Mouse (Mus musculus) thymus, postnatal 0 days (tissue): ENCODE data around the gene Txn1. TPM values are rescaled to one million over a fixed set of nuclear protein-coding genes. Genes with fewer than 3 reads are reported as not detected.

Source experiments
- DNase-seq: peaks from one replicate; pipeline ENCODE4 v3.0.0-alpha.2; 2015; ENCODE audit warnings: low spot score
- polyA plus RNA-seq: library from polyadenylated mRNA; unstranded; fragments of >200 nt; fragmentation: Nextera tagmentation; extraction: Ambion mirVana; gene quantifications from 2 replicates; pipeline ENCODE4 v1.2.1, GENCODE M21; 2015

Gene Txn1
- polyA plus RNA-seq, 1 experiment from 2014 or later, result 724 TPM

DNA sequence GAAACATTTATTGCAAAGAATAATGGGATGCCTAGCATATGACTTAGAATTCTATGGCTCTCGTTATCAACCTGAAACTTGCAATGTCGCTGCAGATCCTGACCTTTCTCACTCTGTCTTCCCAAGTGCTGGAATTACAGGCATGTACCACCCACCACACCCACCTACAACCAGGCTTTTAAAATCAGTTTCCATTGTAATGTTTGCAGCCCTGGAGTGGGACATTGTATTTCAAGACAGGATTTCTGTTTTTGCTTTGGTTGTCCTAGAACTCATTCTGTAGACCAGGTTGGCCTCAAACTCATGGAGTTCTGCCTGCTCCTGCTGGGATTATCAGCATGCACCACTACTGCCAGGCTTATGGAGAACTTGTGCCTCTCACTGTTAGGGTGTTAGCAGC lies 13.3 kb downstream of the Txn1 start:
- no peak for DNase-seq

GRCm38 (mm10) chr4:57940631-57941030 lies 15.6 kb downstream of the Txn1 start:
- no peak for DNase-seq

GRCm38 (mm10) chr4:57937292-57937691 lies 18.9 kb downstream of the Txn1 start:
- no peak for DNase-seq

- DNase-seq, result no peak
These were observed 22.0 kb downstream of the Txn1 start for GRCm38 (mm10) chr4:57934181-57934580.

DNA sequence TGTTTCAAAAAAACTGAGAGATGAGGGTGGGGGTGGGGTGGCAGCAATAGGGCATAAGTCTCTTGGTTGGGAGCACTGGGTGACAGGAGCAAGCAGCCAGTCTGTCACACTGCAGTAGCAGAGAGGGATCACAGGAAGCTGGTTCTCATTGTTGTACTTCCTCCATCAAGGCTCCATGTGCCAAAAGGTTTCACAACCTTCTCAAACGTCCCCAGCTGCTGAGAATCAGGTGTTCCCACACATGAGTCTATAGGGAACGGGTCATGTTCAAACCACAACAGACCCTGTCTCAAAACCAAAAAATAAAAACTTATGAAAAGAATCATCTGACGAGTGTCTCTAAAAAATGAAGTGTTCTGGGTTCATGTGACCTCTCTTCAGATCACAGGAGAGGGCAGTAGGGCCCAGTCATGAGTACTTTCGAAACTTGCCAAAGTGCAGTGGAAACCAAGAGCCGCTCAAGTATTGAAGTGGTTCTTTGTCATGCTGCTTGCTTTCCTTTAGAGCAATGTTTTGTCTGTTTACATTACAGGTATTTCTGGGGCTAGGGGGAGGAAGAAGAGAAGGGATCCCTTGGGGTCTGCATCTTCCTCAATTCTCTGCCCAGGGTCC lies 25.5 kb downstream of the Txn1 start:
- DNase-seq, result peak; percentile 16

GRCm38 (mm10) chr4:57927464-57928205 lies 28.6 kb downstream of the Txn1 start:
- DNase-seq, result peak; percentile 67

DNA sequence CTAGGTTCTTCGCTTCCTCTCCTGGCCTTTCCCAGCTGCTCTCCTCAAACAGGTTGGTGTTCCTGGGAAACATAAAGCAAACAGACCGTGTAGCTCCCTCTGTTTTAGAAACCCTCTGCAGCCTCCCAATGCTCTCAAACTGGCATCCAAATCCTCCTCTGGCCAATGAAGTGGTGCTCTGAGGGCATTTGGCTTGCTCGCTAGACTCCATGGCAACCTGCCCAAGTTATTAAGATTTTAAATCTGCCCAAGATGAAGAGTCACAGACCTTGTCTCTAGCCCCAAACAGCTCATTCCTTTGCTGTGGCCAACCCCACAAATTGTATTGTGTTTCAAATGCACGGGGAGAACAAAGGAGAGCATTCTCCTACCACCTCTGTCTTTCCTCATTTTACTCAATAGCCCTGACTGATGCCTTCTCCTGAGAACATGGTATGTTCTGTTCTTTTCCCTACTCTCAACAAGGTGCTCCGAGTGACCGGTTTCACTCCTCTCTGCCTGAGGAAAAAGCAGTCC lies 31.6 kb downstream of the Txn1 start:
- DNase-seq, result no peak

DNA sequence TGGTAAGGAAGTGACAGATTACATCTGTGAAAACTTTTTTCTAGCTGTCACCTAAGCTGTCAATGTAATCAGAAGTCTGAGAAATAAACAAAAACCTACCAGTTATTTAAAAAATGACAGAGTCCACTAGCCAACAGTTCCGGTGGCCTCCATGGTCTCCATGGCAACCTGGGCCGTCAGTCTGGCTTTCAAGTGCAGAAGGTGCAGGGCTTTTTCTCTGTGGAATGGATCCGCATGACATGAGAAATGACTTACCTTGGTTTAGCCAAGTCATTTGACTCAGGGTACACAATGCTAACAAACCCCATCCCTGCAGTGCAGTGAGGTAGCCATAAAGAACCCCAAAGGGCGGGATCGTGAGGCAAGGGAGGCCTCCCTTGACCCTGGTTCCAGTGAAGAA lies 34.0 kb downstream of the Txn1 start:
- no peak for DNase-seq

- no peak for DNase-seq
These were observed 35.7 kb downstream of the Txn1 start for GRCm38 (mm10) chr4:57920522-57920921.

- no peak for DNase-seq
These were observed 36.5 kb downstream of the Txn1 start for GRCm38 (mm10) chr4:57919494-57920423.

DNA sequence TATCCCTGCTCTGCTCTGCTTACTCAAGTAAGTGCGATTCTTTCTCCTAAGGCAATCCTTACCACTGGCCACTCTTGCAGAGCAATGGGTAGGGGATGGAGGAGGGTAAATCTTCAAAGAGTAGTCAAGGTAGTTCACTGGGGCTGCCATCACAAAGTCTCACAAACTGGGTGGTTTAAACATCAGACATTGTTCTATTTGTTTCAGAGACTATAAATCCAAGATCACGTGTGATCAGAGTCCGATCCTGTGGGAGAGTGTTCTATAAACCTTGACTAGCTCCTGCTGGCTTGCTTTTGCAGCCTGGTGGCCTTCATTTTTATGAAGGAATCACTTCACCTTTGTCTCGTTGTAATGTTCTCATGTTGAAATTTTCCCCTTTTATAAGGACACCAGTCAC lies 39.5 kb downstream of the Txn1 start:
- DNase-seq, result no peak

GRCm38 (mm10) chr4:57916201-57916661 lies 40.0 kb downstream of the Txn1 start, which contains the start of gene D630039A03Rik:
TSS of gene D630039A03Rik (minus strand) at chr4:57916297.
- no peak for DNase-seq

- DNase-seq, result no peak
These were observed 40.8 kb downstream of the Txn1 start for GRCm38 (mm10) chr4:57915216-57915965.

GRCm38 (mm10) chr4:57914193-57915190 lies 41.7 kb downstream of the Txn1 start:
- DNase-seq, result no peak

- DNase-seq, result no peak
These were observed 43.2 kb downstream of the Txn1 start for GRCm38 (mm10) chr4:57913021-57913420.

- DNase-seq, result no peak
These were observed 47.4 kb downstream of the Txn1 start for GRCm38 (mm10) chr4:57908860-57909259.

- no peak for DNase-seq
These were observed 49.5 kb downstream of the Txn1 start for GRCm38 (mm10) chr4:57906708-57907107.

- DNase-seq, result no peak
These were observed 51.6 kb downstream of the Txn1 start for GRCm38 (mm10) chr4:57904638-57905037.

GRCm38 (mm10) chr4:57904211-57904610 lies 52.0 kb downstream of the Txn1 start:
- peak; percentile 72 for DNase-seq

DNA sequence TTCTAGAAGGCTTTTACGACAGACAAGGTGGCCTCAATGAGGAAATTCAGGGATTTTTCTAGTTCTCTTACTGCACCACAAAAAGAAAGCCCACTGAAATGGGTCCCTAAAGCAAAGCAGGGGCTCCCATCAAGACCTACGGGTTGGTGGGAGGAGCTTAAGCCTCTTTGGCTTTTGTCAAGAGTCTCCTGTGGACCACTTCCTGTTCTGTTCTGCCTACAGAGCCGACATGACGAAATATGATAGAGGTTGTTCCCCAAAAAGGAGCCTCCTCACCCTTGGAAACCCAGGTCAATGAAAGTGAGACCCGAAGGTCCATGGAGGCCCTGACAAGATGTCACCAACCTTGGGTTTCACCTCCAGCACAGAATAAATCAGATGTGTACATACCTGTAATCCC lies 53.6 kb downstream of the Txn1 start:
- peak; percentile 35 for DNase-seq
